Mouse (Mus musculus) stomach, embryonic 16.5 days (tissue): ENCODE measurements around the gene Adamtsl3. TPM values are rescaled to one million over a fixed set of nuclear protein-coding genes. Genes with fewer than 3 reads are reported as not detected.

Experiments used
- ATAC-seq: fragments of 200-750 bp; cut with Nextera tagmentation; 2 replicates; pipeline ENCODE4 v1.8.0; 2017; ENCODE audit warnings: moderate number of reproducible peaks, moderate TSS enrichment; ENCODE audit not compliant: insufficient read depth, low FRiP score
- H3K27ac ChIP-seq: fragments of 300-500 bp; sonication (generic); 2 replicates; pipeline ENCODE4 v1.5.1; 2014; ENCODE audit warnings: low read length
- H3K27me3 ChIP-seq: fragments of 300-500 bp; sonication (generic); 2 replicates; pipeline ENCODE4 v1.6.1; 2014; ENCODE audit warnings: low read length, control low read depth, mixed read lengths; ENCODE audit not compliant: control insufficient read depth, insufficient read depth
- H3K36me3 ChIP-seq: fragments of 300-500 bp; sonication (generic); 2 replicates; pipeline ENCODE4 v1.6.1; 2014; ENCODE audit warnings: low read length; ENCODE audit not compliant: control insufficient read depth, insufficient read depth
- H3K4me1 ChIP-seq: fragments of 300-500 bp; sonication (generic); 2 replicates; pipeline ENCODE4 v1.6.1; 2014; ENCODE audit warnings: low read length, control low read depth, mixed read lengths; ENCODE audit not compliant: control insufficient read depth, insufficient read depth
- H3K4me2 ChIP-seq: fragments of 300-500 bp; sonication (generic); 2 replicates; pipeline ENCODE4 v1.6.1; 2014; ENCODE audit warnings: low read depth, low read length, mixed read lengths
- H3K4me3 ChIP-seq: fragments of 300-500 bp; sonication (generic); replicated peaks from 2 replicates; pipeline ENCODE4 v1.5.1; 2014; ENCODE audit warnings: mild to moderate bottlenecking, low read length
- H3K9ac ChIP-seq: fragments of 300-500 bp; sonication (generic); 2 replicates; pipeline ENCODE4 v1.6.1; 2014; ENCODE audit warnings: low read length
- H3K9me3 ChIP-seq: fragments of 300-500 bp; sonication (generic); replicated peaks from 2 replicates; pipeline ENCODE4 v1.6.1; 2016; ENCODE audit warnings: low read length, control low read depth; ENCODE audit not compliant: control insufficient read depth
- WGBS: fragments of 180-500 bp; shearing (Covaris S2); extraction: QIAGEN DNeasy Blood & Tissue Kit; methylation state at CpG from one replicate; pipeline ENCODE4 v1.1.7; 2014; 5-methylcytosine and 5-hydroxymethylcytosine counted together
- polyA plus RNA-seq: library from polyadenylated mRNA; unstranded; fragments of >200 nt; fragmentation: Nextera tagmentation; extraction: Ambion mirVana; gene quantifications from 2 replicates; pipeline ENCODE4 v1.2.1, GENCODE M21; 2015

Gene Adamtsl3
- polyA plus RNA-seq, 1 experiment from 2014 or later: 2.3 TPM

DNA sequence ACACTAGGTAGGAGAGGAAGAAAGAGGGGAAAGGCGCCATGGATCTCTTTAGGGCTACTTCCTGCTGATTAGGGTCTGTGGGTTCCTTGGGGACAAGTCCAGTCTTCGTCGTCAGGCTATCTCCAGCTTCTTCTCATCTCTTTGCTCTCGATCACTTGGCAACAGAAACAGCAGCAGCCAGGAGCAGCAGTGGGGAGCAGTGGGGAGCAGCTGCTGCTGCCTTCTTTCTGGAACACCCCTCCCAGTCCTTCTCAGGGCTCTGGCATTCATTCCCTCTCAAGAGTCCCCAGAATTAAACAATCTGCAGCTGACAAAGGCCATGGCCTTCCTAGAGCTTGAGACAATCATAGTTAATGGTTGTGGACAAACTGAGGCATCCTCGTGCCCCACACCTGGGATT, 7.6 kb upstream of the Adamtsl3 start:
- no peak for ATAC-seq
- no peaks in the 10 kb centered on the region for H3K4me1 ChIP-seq
- WGBS: 64% methylated on average over 5 of the region's 5 CpGs
- no peaks in the 10 kb centered on the region for H3K9me3 ChIP-seq
- H3K27me3 ChIP-seq: no peaks in the 10 kb centered on the region; the same call in 1 of the 2 replicates
- H3K4me3 ChIP-seq: no peak overlapping the region
- H3K27ac ChIP-seq: no peak overlapping the region
- no peak overlapping the region for H3K9ac ChIP-seq
- no peak overlapping the region for H3K4me2 ChIP-seq
- no peaks in the 10 kb centered on the region for H3K36me3 ChIP-seq

DNA sequence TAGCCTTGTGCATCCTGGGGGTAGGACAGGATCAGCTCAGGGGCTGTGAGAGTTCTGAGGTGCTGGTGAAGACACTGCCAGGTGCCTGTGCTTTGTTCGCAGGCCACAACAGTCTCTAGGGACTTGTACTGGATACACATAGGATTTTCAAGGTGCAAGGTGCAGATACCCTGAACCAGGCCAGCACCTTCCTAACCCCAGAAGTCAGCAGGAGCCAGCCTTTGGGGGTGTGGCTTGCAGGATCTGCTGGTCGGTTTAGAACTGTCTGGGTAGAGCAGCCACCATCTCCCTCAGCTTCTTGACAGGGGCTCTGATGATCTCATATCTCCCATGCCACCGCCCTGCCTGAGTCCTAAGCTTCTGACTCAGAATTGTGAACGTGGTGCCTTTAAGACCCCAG, 5.7 kb upstream of the Adamtsl3 start:
- Histone ChIP-seq H3K27me3 (peaks cover 18% of the 10 kb centered on the region), H3K27ac (no peak overlapping the region), H3K9me3 (no peaks in the 10 kb centered on the region), H3K9ac (no peak overlapping the region), H3K4me1 (no peaks in the 10 kb centered on the region), H3K36me3 (no peaks in the 10 kb centered on the region), H3K4me3 (no peak overlapping the region), H3K4me2 (no peak overlapping the region)
- ATAC-seq: no peak
- 58% methylated on average over 4 of the region's 4 CpGs for WGBS

DNA sequence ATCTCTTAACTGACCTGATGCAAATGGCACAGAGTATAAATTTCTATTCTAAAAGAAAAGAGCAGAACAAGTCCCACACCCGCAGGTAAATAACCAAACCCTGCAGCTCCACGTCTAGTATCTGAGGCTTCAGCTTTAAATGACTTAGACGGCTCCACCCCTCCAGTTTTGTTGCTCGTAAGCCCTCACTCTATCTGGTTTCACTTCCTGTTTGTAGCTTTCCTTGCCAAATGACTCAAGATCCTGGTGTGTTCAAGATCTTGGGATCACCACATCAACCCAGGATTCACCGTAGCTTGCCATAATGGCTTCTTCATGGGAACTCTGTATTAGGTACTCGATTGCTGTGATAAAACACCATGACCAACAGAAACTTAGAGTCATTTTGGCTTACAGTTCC, 4.6 kb upstream of the Adamtsl3 start:
- ATAC-seq: no peak
- Histone ChIP-seq H3K4me2 (no peak overlapping the region), H3K9ac (no peak overlapping the region), H3K27ac (no peak overlapping the region), H3K27me3 (peaks cover 28% of the 10 kb centered on the region), H3K4me3 (no peak overlapping the region), H3K9me3 (no peaks in the 10 kb centered on the region), H3K36me3 (no peaks in the 10 kb centered on the region), H3K4me1 (peaks cover 3% of the 10 kb centered on the region; the same call in 1 of the 2 replicates)
- 63% methylated on average over 6 of the region's 6 CpGs for whole genome bisulfite sequencing

DNA sequence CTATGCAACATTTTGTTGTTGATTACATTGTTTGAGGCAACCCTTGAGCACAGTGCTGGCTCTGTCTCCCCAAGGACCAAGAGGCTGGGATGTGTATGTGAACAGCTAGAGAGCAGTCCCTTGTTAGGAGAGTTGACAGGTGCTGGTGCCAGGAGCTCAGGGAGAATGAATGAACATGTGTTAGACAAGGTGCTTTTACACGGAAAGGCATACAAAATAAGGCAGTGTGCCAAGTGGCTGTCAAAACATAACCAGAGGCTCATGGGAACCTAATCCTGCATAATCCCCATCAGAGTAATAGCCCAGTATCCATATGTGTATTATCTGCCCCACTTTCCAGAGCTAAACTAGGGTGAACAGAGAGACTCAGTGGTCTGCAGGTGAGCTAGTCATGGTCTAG, 1.5 kb upstream of the Adamtsl3 start:
- Histone ChIP-seq H3K4me2 (no peak overlapping the region), H3K9ac (no peak overlapping the region), H3K4me1 (peaks cover 9% of the 10 kb centered on the region), H3K27me3 (peaks cover 47% of the 10 kb centered on the region), H3K9me3 (no peaks in the 10 kb centered on the region), H3K36me3 (no peaks in the 10 kb centered on the region), H3K27ac (no peak overlapping the region), H3K4me3 (no peak overlapping the region)
- no peak for ATAC-seq
- 31% methylated on average over 1 of the region's 1 CpGs for WGBS

DNA sequence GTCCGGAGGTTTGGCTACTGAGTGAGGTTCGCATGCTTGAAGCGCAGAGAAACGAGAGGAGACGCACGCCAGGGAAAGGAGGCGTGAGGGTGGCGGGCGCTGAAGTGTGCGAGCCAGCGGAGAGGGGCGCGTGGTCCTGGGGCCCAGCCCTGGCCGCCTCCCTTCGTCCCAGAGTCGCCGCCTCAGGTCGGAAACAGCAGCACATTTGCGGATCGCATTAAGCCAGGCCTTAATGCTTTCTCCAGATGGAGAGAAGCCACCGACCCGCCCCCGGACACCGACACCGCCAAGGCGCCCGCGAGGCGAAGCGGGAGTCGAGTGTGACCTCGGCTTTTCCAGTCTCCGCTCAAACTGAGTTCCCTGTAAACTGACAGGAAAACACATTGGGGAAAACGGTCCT, 638 bp downstream of the Adamtsl3 start:
- H3K4me3 ChIP-seq: peak overlapping the region; percentile 52
- no peaks in the 10 kb centered on the region for H3K36me3 ChIP-seq
- peaks cover 9% of the 10 kb centered on the region for H3K4me1 ChIP-seq
- peaks cover 47% of the 10 kb centered on the region for H3K27me3 ChIP-seq
- peak overlapping the region; percentile 60 for H3K9ac ChIP-seq
- peak; percentile 41; the same call in 1 of the 2 replicates for ATAC-seq
- no peaks in the 10 kb centered on the region for H3K9me3 ChIP-seq
- under 1% methylated on average over 34 of the region's 34 CpGs for WGBS
- H3K4me2 ChIP-seq: peak overlapping the region; percentile 84
- no peak overlapping the region for H3K27ac ChIP-seq

DNA sequence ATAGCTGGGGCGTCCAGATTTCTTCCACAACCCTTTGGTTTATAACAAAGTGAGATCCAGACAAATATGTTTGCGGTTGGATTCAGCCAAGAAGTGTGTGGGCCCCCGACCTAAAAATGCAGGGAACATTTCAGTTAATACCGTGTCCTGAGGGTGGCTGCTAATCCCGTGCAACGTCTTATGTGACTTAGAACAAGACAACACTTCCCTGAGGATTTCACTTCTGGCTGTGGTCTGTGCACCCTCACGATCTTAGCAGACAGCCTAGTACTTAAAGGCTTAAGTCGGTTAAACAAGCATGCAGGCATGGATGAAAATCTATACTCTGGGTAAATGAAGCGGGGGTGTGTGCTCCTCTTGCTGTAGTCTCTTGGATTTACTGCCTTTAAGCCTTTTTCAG, 2.6 kb downstream of the Adamtsl3 start:
- Histone ChIP-seq H3K27me3 (peaks cover 46% of the 10 kb centered on the region), H3K9ac (no peak overlapping the region), H3K4me1 (peaks cover 12% of the 10 kb centered on the region), H3K36me3 (no peaks in the 10 kb centered on the region), H3K27ac (no peak overlapping the region), H3K4me3 (no peak overlapping the region), H3K4me2 (no peak overlapping the region), H3K9me3 (no peaks in the 10 kb centered on the region)
- ATAC-seq: peak; percentile 54; the same call in 1 of the 2 replicates
- WGBS: 53% methylated on average over 9 of the region's 9 CpGs

DNA sequence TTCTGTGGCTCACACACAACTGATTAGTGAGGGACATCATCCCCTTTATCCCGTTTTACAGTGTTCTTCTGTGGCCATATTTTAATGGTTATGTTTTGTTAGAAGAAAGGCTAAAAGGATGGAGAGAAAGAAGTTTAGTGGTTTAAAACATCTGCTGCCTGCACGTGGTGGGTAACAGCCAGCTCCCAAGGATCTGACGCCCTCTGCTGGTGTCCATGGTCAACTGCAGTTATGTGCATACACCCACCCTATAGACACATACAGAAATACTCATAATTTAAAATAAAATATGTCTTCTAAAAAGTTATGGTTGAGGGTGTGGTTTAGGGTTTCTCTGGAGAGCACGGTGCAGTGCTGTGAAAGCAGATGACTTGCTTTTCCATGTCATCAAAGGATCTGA, 3.0 kb downstream of the Adamtsl3 start:
- H3K9me3 ChIP-seq: no peaks in the 10 kb centered on the region
- 65% methylated on average over 4 of the region's 4 CpGs for WGBS
- H3K27ac ChIP-seq: no peak overlapping the region

DNA sequence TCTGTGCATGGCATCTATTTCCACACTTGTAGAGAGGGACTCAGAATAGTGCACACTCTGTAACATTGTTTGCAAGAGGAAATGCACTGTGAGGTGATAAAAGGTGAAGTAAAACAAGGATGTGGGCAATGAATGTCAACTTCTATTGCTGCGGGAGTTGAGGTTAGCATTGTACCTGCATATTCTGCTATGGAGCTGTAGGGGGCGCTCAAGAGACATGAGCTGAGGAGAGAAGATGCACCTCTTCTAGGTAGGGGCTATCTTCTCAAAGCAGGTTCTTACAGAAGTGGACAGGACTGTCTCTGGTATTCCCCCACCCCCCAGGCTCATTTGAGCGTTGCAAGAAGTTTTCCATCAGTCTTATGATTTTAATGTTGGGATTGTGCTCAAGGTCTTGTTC, 3.7 kb downstream of the Adamtsl3 start:
- H3K9me3 ChIP-seq: no peaks in the 10 kb centered on the region
- 55% methylated on average over 3 of the region's 3 CpGs for WGBS
- no peaks in the 10 kb centered on the region for H3K36me3 ChIP-seq
- peaks cover 12% of the 10 kb centered on the region for H3K4me1 ChIP-seq
- H3K27me3 ChIP-seq: peaks cover 35% of the 10 kb centered on the region
- no peak overlapping the region for H3K4me3 ChIP-seq
- no peak overlapping the region for H3K27ac ChIP-seq
- no peak overlapping the region for H3K4me2 ChIP-seq
- no peak for ATAC-seq
- H3K9ac ChIP-seq: no peak overlapping the region

More for the DNA sequence above, 3.0 kb downstream of the Adamtsl3 start:
- Histone ChIP-seq H3K4me1 (peaks cover 12% of the 10 kb centered on the region), H3K36me3 (no peaks in the 10 kb centered on the region), H3K4me3 (no peak overlapping the region), H3K27me3 (peaks cover 42% of the 10 kb centered on the region), H3K4me2 (no peak overlapping the region), H3K9ac (no peak overlapping the region)
- ATAC-seq: no peak

DNA sequence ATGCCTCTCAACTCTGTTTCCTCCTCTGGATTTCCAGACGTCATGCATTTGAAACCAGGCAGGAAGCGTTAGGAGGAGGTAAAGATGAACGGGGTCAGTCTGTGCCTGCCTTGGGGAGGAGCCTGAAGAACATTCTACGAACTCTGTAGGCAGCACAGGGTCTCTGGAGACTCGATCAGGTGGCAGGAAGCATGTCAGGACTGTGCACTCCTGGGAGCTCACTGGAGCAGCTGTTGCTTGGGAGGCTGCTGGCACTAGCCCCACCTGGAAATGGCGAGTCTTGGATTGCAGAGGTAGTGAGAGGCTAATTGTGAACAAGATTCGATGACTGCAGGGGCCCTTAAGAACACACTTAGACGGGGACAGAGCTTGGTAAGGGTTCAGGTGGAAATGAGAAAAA, 6.0 kb downstream of the Adamtsl3 start:
- Histone ChIP-seq H3K4me3 (no peak overlapping the region), H3K27me3 (peaks cover 13% of the 10 kb centered on the region; the same call in 1 of the 2 replicates), H3K4me1 (peaks cover 5% of the 10 kb centered on the region; the same call in 1 of the 2 replicates), H3K9me3 (no peaks in the 10 kb centered on the region), H3K27ac (no peak overlapping the region), H3K36me3 (no peaks in the 10 kb centered on the region), H3K9ac (no peak overlapping the region), H3K4me2 (no peak overlapping the region)
- WGBS: 32% methylated on average over 8 of the region's 8 CpGs
- no peak for ATAC-seq

DNA sequence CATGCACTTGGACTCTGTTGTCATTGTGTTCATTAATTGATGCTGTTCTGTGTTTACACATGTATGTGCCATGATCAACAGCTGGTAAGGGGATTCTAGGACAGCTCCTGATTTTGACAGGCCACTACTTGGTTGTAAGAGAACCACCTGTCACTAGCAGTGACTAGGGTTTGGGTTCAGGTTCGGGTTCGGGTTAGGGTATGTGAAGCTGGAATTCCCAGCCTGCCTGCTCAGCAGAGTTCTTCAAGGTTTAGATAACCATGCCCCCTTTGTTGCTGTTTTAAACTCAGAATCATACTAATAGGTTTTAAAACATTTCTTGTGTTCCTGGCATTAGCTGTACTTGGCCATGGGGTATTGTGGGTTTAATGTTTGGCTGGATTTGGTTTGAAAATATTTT, 11.2 kb downstream of the Adamtsl3 start:
- Histone ChIP-seq H3K36me3 (no peaks in the 10 kb centered on the region), H3K27ac (no peak overlapping the region), H3K4me3 (no peak overlapping the region), H3K9ac (no peak overlapping the region), H3K4me2 (no peak overlapping the region), H3K9me3 (no peaks in the 10 kb centered on the region), H3K4me1 (0 out of 2 replicates have a peak, but pooled peaks cover 6% of the 10 kb centered on the region), H3K27me3 (no peaks in the 10 kb centered on the region)
- no peak for ATAC-seq
- WGBS: 53% methylated on average over 2 of the region's 2 CpGs
